Mouse (Mus musculus): ENCODE data around the gene Angptl8.
"Not testable (repeated sequence)": the region's sequence is repeated elsewhere in the genome, so short reads cannot be mapped to it uniquely, and the experiment has no call there.

Angptl8 gene

DNA sequence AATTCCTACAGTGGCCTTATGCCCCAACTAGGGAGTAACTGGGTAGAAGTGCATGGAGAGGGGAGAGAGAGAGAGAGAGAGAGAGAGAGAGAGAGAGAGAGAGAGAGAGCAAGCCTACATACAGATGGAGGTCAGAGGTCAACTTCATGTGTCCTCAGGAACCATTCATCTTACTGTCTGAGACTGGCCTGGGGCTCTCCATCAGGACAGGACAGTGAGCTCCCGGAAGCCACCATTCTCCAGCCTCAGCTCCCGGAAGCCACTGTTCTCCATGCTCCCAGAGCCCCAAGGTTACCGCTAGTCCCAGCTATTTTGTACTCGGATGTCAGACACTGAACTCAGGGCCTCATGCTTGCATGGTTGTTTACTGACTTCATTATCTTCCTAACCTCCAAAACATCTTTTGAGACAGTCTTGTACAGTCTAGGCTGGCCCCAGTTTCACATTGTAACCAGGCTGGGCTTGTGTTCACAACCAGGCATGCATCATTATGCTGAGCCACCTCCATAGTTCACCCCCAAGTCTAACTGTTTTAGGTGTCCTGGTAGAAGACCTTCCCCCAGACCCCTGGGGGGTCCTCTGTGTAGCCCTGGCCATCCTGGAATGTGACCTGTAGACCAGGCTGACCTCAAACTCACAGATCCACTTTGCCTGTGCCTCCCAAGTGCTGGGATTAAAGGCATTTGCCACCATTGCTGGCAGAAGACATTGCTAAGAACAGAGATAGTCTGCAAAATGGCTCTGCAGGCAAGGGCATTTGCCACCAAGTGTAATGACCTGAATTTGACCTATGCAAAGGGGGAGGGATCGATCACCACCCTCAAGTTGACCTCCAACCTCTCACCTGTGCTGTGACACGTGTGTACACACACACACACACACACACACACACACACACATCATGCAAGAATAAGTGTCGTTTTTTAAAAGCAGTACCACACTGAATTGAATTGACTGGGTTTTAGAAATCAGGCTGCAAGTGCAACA, 14.7 kb downstream of the Angptl8 start:
- DNase-seq (ENCODE audit: low spot score in 2 of 2): no peak

GRCm38 (mm10) chr9:21851084-21851483, 15.8 kb downstream of the Angptl8 start:
- no peak for DNase-seq (ENCODE audit: low spot score in 2 of 2)

GRCm38 (mm10) chr9:21852128-21853091, 17.1 kb downstream of the Angptl8 start, which contains the start of gene Dock6:
Dock6 (minus strand) TSS chr9:21852635.
- peak; percentile 59 to 65 for DNase-seq (ENCODE audit: low spot score in 2 of 2)

GRCm38 (mm10) chr9:21853961-21854360, 18.7 kb downstream of the Angptl8 start:
- no peak for DNase-seq (ENCODE audit: low spot score in 2 of 2)

DNA sequence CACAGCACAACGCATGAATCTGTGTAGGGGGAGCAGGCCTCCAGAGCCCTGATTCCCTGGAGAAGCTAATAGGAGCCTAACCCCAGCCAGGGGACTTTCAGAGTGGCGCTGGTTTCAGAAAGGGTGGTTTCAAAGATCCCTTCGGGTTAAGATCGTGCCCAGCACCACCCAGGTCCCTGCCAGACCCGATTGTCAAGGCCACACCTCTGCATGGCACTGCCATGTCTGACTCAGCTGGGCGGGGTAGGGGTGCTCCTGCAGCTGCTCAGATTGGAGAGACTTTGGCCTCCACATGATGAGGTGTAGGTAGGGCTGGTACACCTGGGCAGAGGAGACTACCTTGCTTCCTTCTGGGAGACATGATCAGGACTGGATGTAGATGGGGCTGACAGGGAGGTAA, 19.6 kb downstream of the Angptl8 start:
- no peak for DNase-seq (ENCODE audit: low spot score in 2 of 2)

- DNase-seq (ENCODE audit: low spot score in 2 of 2): no peak
Observed at GRCm38 (mm10) chr9:21857501-21857900, 22.2 kb downstream of the Angptl8 start.

DNA sequence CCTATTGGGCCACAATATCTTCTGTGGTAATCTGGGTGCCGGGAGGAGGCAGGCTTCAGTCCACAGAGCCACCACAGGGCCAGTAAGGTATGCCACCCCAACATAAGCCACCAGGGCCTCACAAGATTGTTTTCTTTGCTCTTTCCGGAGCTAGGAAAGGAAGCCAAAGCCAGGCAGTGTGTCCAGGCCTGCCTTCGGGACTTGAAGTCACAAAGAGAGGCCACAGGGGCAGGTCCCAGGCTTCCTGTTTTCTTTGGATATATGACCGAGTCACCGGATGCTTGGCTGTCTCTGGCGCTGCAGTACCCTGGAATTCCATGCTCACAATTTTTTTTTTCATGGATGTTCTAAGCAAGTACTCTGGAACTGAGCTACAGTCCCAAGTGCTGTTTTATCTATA, 22.8 kb downstream of the Angptl8 start:
- no peak for DNase-seq (ENCODE audit: low spot score in 2 of 2)

GRCm38 (mm10) chr9:21859606-21860005, 24.3 kb downstream of the Angptl8 start:
- DNase-seq (ENCODE audit: low spot score in 2 of 2): no peak

DNA sequence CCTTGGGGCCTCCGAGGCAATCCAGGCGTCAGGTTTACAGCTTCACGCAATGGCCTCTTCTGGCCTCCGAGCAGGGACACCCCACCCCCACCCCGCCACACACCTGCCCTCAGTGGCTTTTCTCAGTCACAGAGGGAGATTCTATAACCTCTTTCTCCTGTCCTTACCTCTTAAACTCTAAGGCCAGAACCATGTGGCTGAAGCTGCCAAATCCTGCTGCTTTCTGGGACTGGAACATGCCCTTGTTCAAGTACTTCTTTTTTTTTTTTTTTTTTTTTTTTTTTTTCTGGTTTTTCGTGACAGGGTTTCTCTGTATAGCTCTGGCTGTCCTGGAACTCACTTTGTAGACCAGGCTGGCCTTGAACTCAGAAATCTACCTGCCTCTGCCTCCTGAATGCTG, 25.0 kb downstream of the Angptl8 start:
- not testable (repeated sequence) for DNase-seq (ENCODE audit: low spot score in 2 of 2)

DNA sequence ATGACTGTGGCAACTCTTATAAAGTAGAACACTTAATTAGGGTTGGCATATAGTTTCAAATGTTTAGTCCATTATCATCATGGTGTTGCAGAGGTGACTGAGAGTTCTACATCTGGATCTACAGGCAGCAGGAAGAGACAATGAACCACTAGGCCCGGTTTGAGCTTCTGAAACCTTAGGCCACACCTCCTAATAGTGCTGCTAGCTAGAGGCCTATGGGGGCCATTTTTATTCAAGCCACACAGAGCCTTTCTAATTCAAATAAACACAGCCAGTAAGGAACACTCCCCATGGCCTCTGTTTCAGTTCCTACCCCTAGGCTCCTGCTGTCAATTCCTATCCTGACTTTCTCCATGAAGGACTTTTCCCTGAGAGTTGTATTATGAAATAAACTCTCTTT, 26.9 kb downstream of the Angptl8 start:
- DNase-seq (ENCODE audit: low spot score in 2 of 2): no peak

- no peak for DNase-seq (ENCODE audit: low spot score in 2 of 2)
Observed at GRCm38 (mm10) chr9:21865673-21866398, 30.5 kb downstream of the Angptl8 start.

- DNase-seq (ENCODE audit: low spot score in 2 of 2): no peak
Observed at GRCm38 (mm10) chr9:21866641-21867040, 31.3 kb downstream of the Angptl8 start.

DNA sequence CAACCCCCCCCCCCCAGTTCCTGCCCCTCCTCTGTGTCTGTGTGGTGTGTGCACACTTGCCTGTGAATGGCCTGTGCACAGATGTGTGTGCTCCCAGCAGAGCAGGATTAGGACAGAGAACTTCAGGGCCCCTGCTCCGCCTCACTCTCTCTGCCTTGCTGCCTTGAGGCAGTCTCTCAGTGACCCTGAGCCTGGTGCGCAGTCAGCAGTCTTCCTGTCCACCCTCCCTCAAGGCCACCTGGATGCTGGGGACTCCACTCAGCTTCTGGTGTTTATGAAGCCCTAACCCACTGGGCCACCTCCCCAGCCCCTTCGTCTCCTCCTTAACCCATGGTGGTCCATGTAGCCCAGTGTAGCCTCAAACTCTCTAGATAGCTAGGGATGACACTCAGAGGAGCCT, 32.4 kb downstream of the Angptl8 start:
- no peak for DNase-seq (ENCODE audit: low spot score in 2 of 2)

GRCm38 (mm10) chr9:21869290-21869689, 34.0 kb downstream of the Angptl8 start:
- DNase-seq (ENCODE audit: low spot score in 2 of 2): peak; percentile 20 to 38

DNA sequence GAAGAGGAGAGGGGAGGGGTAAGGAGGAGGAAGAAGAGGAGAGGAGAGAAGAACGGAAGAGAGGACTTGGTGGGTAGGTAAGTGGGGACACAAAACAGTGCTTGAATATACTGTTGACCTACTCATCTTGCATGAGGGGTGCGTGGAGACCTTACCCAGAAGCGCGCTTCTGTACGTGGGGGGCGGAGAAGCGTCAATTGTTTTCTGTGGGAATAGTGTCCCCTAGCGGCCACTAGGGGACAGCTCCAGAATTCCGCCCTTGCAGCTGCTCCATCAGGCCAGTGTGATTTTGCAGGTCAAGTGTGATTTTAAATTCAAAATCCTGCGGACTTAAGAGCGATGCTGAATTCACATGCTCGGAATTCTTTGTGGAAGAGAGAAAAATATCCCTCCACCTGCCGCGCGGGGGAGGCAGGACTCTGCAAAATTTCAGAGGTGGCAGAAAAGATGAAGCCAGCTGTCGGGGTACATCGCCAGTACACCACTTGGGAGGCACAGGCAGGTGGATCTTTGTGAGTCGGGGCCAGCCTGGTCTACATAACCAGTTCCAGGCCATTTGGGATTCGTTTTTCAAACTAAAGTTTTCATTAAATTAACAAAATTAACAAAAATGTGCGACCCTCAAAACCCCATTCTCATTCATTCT, 35.7 kb downstream of the Angptl8 start:
- peak in 1 of 2 experiments; percentile 35 for DNase-seq (ENCODE audit: low spot score in 2 of 2)

DNA sequence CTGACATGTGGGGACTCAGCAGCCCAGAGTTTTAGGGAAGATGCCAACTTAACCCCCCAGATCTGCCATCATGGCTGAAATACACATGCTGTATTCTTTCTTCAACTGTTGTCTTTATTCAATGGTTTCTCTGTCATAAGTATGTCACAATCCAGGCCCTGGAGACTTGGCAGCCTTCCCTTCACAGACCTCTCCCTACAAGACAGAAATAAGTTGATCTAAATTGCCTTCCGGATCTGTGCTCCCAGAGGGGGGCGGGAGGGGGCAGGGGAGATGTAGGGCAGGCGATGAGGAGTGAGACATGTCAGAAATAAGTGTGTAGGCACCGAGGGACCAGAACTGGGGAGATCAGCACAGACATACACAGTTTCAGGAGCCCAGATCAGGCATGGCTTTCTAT, 36.9 kb downstream of the Angptl8 start:
- no peak for DNase-seq (ENCODE audit: low spot score in 2 of 2)

GRCm38 (mm10) chr9:21876601-21877000, 41.3 kb downstream of the Angptl8 start:
- DNase-seq (ENCODE audit: low spot score in 2 of 2): no peak

Measured in frontal cortex, postnatal 25 days (tissue).